8 mouse cellular contexts compared by ENCODE assay signal in the genomic region with DNA sequence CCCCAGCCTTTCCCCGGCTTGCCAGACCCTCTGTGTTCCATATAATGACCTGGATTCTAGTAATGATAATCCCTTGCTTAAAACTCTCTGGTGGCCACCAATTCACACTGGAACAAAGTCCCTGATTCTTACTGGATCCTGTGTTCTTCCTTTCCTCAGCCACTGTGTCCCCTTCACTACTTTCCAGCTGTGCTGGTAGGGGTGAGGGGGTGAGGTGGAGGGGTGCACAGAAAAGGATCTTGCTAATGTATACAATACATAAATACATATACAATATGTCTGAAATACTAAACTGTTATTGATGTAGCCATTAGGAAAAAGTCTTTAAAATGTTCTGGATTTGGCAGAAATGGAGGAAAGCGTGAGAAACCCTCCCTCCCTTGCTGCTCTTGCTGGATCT. TPM values are rescaled to one million over a fixed set of nuclear protein-coding genes. Genes with fewer than 3 reads are reported as not detected.
A peak's percentile ranks its signal among the peaks of the same experiment; 100 is the strongest.
DNase-seq lines count a peak whose midpoint lies in the region; ATAC-seq and TF ChIP-seq lines count a peak whose summit lies in the region.

No protein-coding gene starts in this region.

- WGBS in heart, embryonic 14.5 days = 93% methylated on average over 2 of the region's 2 CpGs
- WGBS in heart, adult 2 months = 98% methylated on average over 2 of the region's 2 CpGs
- 98% methylated on average over 2 of the region's 2 CpGs for WGBS in hindbrain, embryonic 12.5 days
- WGBS in midbrain, embryonic 12.5 days = 98% methylated on average over 2 of the region's 2 CpGs

- no peak for TF ChIP-seq CTCF in heart, adult 2 months (IDR thresholded peaks at IDR 0.05)

- peaks cover 38% of the 10 kb centered on the region for H3K36me3 ChIP-seq in heart, embryonic 14.5 days (ENCODE audit: control insufficient read depth, insufficient read depth, low read length)
- H3K36me3 ChIP-seq in heart, adult 2 months (ENCODE audit: control insufficient read depth, insufficient read depth, low read length) = no peaks in the 10 kb centered on the region
- H3K36me3 ChIP-seq in ES-E14 (ENCODE audit: control insufficient read depth, insufficient read depth, low read length, poor library complexity, severe bottlenecking) = peaks cover 33% of the 10 kb centered on the region
- H3K36me3 ChIP-seq in hindbrain, embryonic 12.5 days = peaks cover 41% of the 10 kb centered on the region
- peaks cover 44% of the 10 kb centered on the region for H3K36me3 ChIP-seq in midbrain, embryonic 12.5 days

- no peaks in the 10 kb centered on the region for H3K9me3 ChIP-seq in heart, embryonic 14.5 days (ENCODE audit: control insufficient read depth, low read length)
- no peaks in the 10 kb centered on the region for H3K9me3 ChIP-seq in ES-E14 (ENCODE audit: control insufficient read depth, insufficient read depth, low read depth, low read length)
- peaks cover 10% of the 10 kb centered on the region for H3K9me3 ChIP-seq in hindbrain, embryonic 12.5 days (replicated peaks)
- H3K9me3 ChIP-seq in midbrain, embryonic 12.5 days = peaks cover 10% of the 10 kb centered on the region

- peaks cover 6 to 9% of the 10 kb centered on the region in 2 experiments for H3K4me1 ChIP-seq in heart, embryonic 14.5 days (ENCODE audit: control insufficient read depth in 2 of 2, insufficient read depth in 2 of 2, low read length in 2 of 2)
- H3K4me1 ChIP-seq in heart, adult 2 months (ENCODE audit: control insufficient read depth, insufficient read depth, low read length) = peaks cover 3% of the 10 kb centered on the region
- peaks cover 0 to 6% of the 10 kb centered on the region in 2 experiments; a peak in 2 of 4 replicates for H3K4me1 ChIP-seq in ES-E14 (ENCODE audit: control insufficient read depth in 2 of 2, insufficient read depth in 2 of 2, low read length in 2 of 2, poor library complexity in 1 of 2)
- peaks cover 14% of the 10 kb centered on the region for H3K4me1 ChIP-seq in hindbrain, embryonic 12.5 days
- H3K4me1 ChIP-seq in midbrain, embryonic 12.5 days = peaks cover 16% of the 10 kb centered on the region

- no peaks in the 10 kb centered on the region for H3K27me3 ChIP-seq in heart, embryonic 14.5 days (ENCODE audit: control insufficient read depth, insufficient read depth, low read length)
- H3K27me3 ChIP-seq in heart, adult 2 months (ENCODE audit: control insufficient read depth, insufficient read depth, low read length) = no peaks in the 10 kb centered on the region
- no peaks in the 10 kb centered on the region for H3K27me3 ChIP-seq in hindbrain, embryonic 12.5 days
- H3K27me3 ChIP-seq in midbrain, embryonic 12.5 days = no peaks in the 10 kb centered on the region

- DNase-seq in heart, adult 2 months = no peak
- DNase-seq in ES-E14 (ENCODE audit: low read depth, low spot score) = no peak
- DNase-seq in embryo, embryonic 10.5 days (ENCODE audit: low spot score) = no peak
- DNase-seq in spleen, postnatal 36 days (ENCODE audit: low spot score in 2 of 2) = no peak
- DNase-seq in right cerebral cortex, postnatal 36 days (ENCODE audit: low spot score in 2 of 2) = no peak

- intact Hi-C loops in heart, adult 2 months (cut with DNase I) = no loop called here

- H3K4me2 ChIP-seq in heart, embryonic 14.5 days (ENCODE audit: low read length) = peak overlapping the region; percentile 74
- peak overlapping the region; percentile 76 for H3K4me2 ChIP-seq in hindbrain, embryonic 12.5 days (replicated peaks)
- H3K4me2 ChIP-seq in midbrain, embryonic 12.5 days (replicated peaks) = peak overlapping the region; percentile 80

- TF ChIP-seq EP300 in heart, adult 2 months (IDR thresholded peaks at IDR 0.05; ENCODE audit: insufficient read depth, low read depth, low read length) = no peak

- no peak for TF ChIP-seq POLR2A in heart, adult 2 months (IDR thresholded peaks at IDR 0.05; ENCODE audit: insufficient read depth, low read depth, low read length)

- no peaks in the 10 kb centered on the region for H3K79me2 ChIP-seq in heart, adult 2 months (replicated peaks; ENCODE audit: control insufficient read depth, insufficient read depth, low read length)

- in situ Hi-C loops in ES-E14 (cut with MboI; ENCODE audit: low sequenced_read_pairs in 2 of 2, unreplicated experiment in 2 of 2) = no loop called here

- no peak for ATAC-seq in heart, embryonic 14.5 days (ENCODE audit: insufficient number of reproducible peaks, insufficient read depth, low FRiP score, low read depth)
- no peak for ATAC-seq in hindbrain, embryonic 12.5 days (ENCODE audit: low FRiP score)
- ATAC-seq in midbrain, embryonic 12.5 days (ENCODE audit: low FRiP score, low read depth) = no peak

- H3K4me3 ChIP-seq in heart, embryonic 14.5 days (ENCODE audit: control insufficient read depth in 1 of 2, insufficient read depth in 1 of 2, low read depth in 1 of 2, low read length in 2 of 2) = no peak overlapping the region; a peak in 1 of 4 replicates
- no peak overlapping the region; the same call in 1 of the 2 replicates for H3K4me3 ChIP-seq in heart, adult 2 months
- H3K4me3 ChIP-seq in ES-E14 (ENCODE audit: insufficient read depth in 1 of 2, low read depth in 1 of 2, low read length in 2 of 2, poor library complexity in 1 of 2, severe bottlenecking in 1 of 2) = peak overlapping the region; percentile 74 to 88; a peak in 2 of 4 replicates
- no peak overlapping the region; the same call in 1 of the 2 replicates for H3K4me3 ChIP-seq in hindbrain, embryonic 12.5 days
- H3K4me3 ChIP-seq in midbrain, embryonic 12.5 days = no peak overlapping the region

- no peak overlapping the region for H3K27ac ChIP-seq in heart, embryonic 14.5 days (replicated peaks in 1 of 2; ENCODE audit: control insufficient read depth in 1 of 2, insufficient read depth in 1 of 2, low read depth in 2 of 2, low read length in 2 of 2)
- H3K27ac ChIP-seq in heart, adult 2 months = no peak overlapping the region
- H3K27ac ChIP-seq in ES-E14 (ENCODE audit: insufficient read depth, low read depth, low read length, poor library complexity, severe bottlenecking) = peak overlapping the region; percentile 11; the same call in 1 of the 2 replicates
- H3K27ac ChIP-seq in hindbrain, embryonic 12.5 days = no peak overlapping the region
- H3K27ac ChIP-seq in midbrain, embryonic 12.5 days (replicated peaks) = no peak overlapping the region

- H3K9ac ChIP-seq in heart, embryonic 14.5 days (ENCODE audit: low read length) = no peak overlapping the region
- H3K9ac ChIP-seq in heart, adult 2 months (ENCODE audit: low read depth, low read length) = no peak overlapping the region
- H3K9ac ChIP-seq in ES-E14 (ENCODE audit: insufficient read depth, low read depth, low read length, poor library complexity, severe bottlenecking) = peak overlapping the region; percentile 73; the same call in 1 of the 2 replicates
- H3K9ac ChIP-seq in hindbrain, embryonic 12.5 days = no peak overlapping the region
- H3K9ac ChIP-seq in midbrain, embryonic 12.5 days (replicated peaks) = no peak overlapping the region

TF ChIP-seq in ES-E14, 5 proteins besides CTCF, POLR2A, EP300 and RAD21:
- TF ChIP-seq ZC3H11A (IDR thresholded peaks at IDR 0.05; ENCODE audit: borderline replicate concordance, low read depth, low read length) (no peak), CHD2 (IDR thresholded peaks at IDR 0.05; ENCODE audit: low read depth, low read length) (no peak), HCFC1 (IDR thresholded peaks at IDR 0.05; ENCODE audit: borderline replicate concordance, insufficient read depth, low read length) (no peak), MAFK (IDR thresholded peaks at IDR 0.05; ENCODE audit: insufficient read depth, low read depth, low read length) (no peak), ZNF384 (IDR thresholded peaks at IDR 0.05; ENCODE audit: low read depth, low read length) (no peak)

RNA-seq across cellular contexts. Expression of a gene that starts 1.3 kb away (rescaled TPM):
- polyA plus RNA-seq in heart, embryonic 14.5 days (2014; fragmentation: Nextera tagmentation; extraction: Ambion mirVana) = 20.9 and 23.8 TPM in 2 replicates
- 10 to 100 TPM in 1 of 2 experiments, 1 to 10 TPM in 1; 9.8 to 10.3 TPM for total RNA-seq in heart, adult 2 months (2021)
- 22.0 and 22.5 TPM in 2 replicates for polyA plus RNA-seq in heart, adult 2 months (2012; rRNA removed)
- total RNA-seq in ES-E14 (2012; rRNA removed) = 37.0 and 38.8 TPM in 2 replicates
- polyA plus RNA-seq in hindbrain, embryonic 12.5 days (2016; fragmentation: Nextera tagmentation; extraction: Ambion mirVana) = 22.3 and 24.6 TPM in 2 replicates
- 23.1 and 24.2 TPM in 2 replicates for polyA plus RNA-seq in midbrain, embryonic 12.5 days (2016; fragmentation: Nextera tagmentation; extraction: Ambion mirVana)

RNA-seq across cellular contexts. Expression of a gene that starts 30.0 kb away (rescaled TPM):
- polyA plus RNA-seq in heart, embryonic 14.5 days (2014; fragmentation: Nextera tagmentation; extraction: Ambion mirVana) = 12.1 and 14.0 TPM in 2 replicates
- 10 to 100 TPM; 10.6 to 10.7 TPM for total RNA-seq in heart, adult 2 months (2021)
- 10.2 and 14.2 TPM in 2 replicates for polyA plus RNA-seq in heart, adult 2 months (2012; rRNA removed)
- 100 and 120 TPM in 2 replicates for total RNA-seq in ES-E14 (2012; rRNA removed)
- polyA plus RNA-seq in hindbrain, embryonic 12.5 days (2016; fragmentation: Nextera tagmentation; extraction: Ambion mirVana) = 23.5 and 25.4 TPM in 2 replicates
- 27.2 and 27.3 TPM in 2 replicates for polyA plus RNA-seq in midbrain, embryonic 12.5 days (2016; fragmentation: Nextera tagmentation; extraction: Ambion mirVana)

Comparison
In these comparisons a context has a peak if more than half of its experiments do, and no peak if none do; other contexts are left out.
1. H3K4me3 ChIP-seq: peak in ES-E14 (2 of 2); none in heart, embryonic 14.5 days (0 of 2), heart, adult 2 months (single experiment), hindbrain, embryonic 12.5 days (single experiment) and midbrain, embryonic 12.5 days (single experiment).
2. Peak in every context shown above with its lines, with median percentiles within 50 percentile points of each other: H3K4me2 ChIP-seq.